Mouse (Mus musculus) right cerebral cortex, adult 2 months (tissue): ENCODE measurements around the gene Zfp846.
"Not testable (repeated sequence)": the region's sequence is repeated elsewhere in the genome, so short reads cannot be mapped to it uniquely, and the experiment has no call there.

Experiments used
- DNase-seq, 2 experiments: peaks; one replicate each; pipeline ENCODE4 v3.0.0; 2021 to 2022; ENCODE audit warnings: low spot score in 2 of 2

Gene Zfp846

DNA sequence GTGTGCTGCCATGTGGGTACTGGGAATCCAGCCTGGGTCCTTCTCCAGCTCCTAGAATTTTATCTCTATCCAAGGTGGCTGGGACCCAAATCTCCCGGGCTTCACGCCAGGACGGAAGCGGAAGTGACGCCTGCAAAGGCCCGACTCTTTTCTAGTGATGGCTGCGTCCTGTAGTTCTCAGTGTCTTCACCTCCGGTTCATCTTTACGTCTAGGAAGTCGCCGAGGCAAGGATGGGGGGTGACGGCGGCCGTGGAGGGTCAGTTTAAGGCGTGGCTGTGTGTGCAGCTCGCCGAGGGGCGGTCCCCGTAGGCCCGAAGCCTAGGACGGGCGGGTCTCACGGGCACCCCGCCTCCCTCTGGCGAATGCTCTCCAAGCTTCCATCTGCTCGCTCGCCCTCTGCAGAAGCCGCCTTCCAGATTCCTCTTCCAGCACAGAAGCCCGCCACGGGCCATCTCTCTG lies at the start of gene Zfp846:
Zfp846 (plus strand) TSS at position 117 of the 460 bp plus-strand sequence.
- DNase-seq, result peak; percentile 100

DNA sequence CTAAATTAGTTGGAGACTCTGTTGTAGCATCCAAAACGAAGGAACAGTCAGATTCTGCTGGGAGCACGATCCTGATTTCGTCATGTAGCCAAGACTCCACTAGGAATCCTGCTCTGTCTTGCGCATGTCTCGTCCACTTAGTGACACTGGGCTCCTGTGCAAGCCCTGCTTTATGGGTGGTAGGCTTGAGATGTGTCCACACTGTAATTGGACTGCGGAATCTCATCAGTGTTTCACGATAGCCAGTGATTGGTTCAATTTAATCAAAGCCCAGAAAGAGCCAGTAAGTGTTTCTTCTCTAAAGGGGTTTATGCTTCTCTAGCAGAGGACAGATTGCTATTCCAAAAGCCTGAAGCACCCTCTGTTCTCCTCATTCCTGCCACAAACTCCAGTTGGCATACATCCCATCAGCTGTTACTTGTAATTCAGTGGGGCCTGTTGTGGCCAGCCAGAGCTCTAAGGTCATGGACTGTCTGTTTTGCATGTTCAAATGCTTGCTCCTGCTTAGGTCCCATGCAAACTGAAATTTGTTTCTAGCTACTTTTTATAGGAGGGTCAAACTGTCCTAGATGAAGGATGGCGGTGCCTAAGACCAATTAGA lies 46.7 kb upstream of the Zfp846 start:
- no peak for DNase-seq

DNA sequence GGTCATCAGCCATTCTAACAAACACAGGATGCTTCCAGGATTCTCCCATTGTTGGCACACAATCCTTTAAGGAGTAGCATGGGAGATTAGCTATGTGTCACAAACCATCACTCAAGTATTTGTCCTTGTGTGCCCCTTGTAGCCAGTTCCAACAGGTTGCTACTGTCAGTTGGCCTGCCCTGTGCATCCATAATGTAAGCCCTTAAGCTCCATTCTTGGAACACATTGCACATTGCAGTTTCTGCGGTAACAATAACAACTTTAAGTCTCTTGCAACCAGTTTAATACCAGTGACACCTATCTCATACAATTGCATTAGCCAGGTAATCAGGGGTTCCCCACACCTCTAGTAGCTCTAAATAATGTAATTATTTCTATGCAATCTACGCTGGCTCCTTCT lies 44.5 kb upstream of the Zfp846 start:
- DNase-seq, result no peak

DNA sequence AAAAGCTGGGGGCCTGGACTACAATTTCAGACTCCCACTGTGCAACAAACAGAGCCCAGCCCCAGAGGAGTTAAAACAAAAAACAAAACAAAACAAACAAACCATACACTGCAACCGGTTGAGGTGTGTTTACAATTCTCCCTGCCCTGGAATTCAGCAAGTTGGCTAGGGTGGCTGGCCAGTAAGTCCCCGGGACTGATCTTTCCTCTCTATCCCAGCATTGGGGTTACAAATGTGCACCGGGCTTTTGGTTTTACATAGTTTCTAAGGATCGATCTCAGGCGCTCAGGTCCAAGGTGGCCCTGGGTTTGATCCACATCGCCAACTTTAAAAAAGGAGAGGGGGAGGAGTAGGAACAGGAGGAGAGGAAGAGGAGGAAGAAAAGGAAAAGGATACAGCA lies 37.6 kb upstream of the Zfp846 start:
- no peak for DNase-seq

DNA sequence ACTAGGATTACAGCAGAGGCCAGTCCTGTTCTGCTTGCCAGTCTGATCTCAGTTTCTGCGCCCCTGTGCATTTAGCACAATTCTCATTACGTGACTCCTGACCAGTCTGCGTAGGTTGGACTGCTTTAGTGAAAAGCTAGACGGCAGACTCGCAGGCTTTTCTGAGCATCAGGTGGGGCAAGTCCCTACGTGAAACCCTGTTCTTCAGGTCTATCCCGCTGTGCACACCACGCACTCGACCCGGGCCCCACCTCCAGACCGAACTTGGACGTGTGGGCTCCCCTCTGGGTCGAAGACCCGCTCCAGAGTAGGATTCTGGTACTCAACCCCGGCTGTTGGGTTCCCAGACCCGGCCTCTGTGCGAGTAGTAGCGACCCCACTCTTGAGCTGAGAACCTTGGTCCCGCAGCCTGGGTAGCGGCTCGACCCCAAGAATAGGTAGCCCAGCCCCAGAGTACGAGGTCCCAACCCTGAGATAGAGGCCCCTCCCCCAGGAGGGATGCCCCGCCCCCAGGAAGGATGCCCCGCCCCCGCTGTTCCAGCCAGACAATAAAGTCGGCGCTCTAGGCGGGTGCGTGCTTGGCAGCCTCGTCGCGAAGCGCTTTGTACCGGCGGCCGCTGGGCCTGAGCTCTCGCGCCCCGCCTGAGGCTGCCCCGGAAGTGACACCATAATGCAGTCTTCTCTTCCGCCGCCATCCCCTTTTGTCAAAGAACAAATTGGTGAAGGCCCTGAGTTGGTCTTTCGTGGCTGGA lies 36.8 kb upstream of the Zfp846 start:
- DNase-seq, result peak; percentile 60 to 62

DNA sequence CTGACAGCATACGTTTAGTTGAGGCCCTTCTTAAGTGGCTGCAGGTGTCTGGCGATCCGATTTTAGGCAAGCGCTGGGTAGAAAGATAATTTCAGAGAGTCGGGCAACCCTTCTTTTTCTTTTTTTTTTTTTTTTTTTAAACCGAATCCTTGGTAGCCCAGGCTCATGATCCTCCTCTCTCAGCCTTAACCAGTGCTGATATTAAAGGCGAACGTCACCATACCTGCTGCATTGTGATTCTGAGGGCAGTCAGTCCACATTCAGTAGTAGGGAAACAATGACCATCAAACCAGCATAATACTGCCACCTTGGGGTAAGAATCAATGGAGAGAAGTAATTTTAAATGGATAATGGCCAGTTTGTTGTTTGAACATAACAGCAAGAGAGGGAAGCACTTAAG lies 35.9 kb upstream of the Zfp846 start:
- no peak for DNase-seq

DNA sequence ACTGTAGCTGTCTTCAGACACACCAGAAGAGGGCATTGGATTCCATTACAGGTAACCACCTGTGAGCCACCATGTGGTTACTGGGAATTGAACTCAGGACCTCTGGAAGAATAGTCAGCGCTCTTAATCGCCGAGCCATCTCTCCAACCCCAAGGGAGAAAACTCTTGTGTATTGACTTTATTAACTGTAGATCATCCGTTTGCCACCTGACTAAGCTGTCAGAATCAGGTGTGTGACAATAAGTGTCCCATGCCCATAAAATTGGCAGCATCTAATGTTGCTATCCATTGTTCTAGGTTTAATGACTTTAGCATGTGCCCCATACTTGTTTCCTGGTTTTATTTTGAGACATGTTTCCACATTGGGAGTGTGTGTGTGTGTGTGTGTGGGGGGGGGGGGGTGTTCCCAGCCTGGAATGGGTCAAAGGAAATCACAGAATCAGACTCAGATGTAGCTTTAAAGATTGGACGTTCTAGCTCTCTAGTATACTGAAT lies 29.3 kb upstream of the Zfp846 start:
- no peak for DNase-seq

DNA sequence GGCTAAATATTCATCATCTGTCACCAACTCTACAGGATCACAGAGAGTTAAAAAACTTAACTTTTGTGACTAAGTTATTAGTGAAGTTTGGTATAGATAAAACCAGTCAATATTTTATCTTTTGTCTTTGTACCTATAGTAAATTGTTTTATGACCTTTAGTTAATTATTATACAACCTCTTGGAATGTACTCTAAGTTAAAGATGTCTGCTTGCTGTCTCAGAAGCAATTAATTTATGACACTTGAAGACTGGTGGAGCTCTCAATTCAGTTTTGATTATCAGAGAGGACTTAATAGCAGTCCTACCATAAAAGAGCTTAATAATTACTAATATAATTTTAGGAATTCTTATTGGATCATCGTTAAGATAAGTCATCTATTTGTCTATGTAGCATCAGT lies 28.4 kb upstream of the Zfp846 start:
- no peak for DNase-seq

DNA sequence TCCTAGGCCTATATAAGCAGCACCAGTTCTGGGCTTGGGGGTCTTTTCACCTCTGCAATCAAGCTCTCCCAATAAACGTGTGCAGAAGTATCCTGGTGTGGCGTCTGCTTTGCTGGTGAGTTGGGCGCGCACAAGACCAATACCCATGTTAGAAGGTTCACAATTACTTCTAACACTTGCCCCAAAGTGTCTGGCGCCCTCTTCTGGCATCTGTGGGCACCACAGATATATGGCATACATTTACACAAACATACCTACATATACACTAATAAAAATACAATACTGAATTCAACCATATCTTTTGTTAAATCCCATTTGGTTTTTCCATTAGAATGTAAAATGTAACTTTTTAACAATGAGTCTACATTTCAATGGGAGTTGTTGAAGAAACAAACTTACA lies 18.9 kb upstream of the Zfp846 start:
- no peak for DNase-seq

DNA sequence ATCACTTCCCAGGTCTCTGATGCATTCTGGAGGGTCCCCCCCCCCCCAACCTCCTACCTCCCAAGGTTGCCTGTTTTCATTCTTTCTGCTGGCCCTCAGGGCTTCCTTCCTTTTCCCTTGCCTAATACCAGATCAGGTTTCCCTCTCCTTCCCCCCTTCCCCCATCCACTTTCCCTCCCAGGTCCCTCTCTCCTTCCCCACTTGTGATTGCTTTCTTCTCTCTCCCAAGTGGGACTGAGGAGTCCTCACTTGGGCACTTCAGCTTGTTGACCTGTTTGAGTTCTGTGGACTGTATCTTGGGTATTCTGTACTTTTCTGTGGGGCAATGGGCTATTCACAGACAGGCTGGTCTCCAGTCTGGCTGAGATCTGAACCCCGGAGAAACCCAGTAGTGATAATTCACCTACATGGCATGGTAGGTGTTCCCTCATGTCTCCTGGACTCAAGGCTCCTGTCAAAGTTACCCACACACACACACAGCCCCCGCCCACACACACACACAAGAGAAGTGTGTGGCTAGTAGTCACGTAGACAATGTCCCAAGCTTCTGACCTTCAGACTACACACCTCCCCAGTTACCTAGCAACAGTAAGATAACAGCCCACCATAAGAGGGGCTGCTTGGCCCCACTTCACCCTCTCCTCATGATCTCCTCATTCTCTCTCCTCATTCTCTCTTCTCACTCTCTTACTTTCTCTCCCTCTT lies 15.6 kb upstream of the Zfp846 start:
- DNase-seq, result not testable (repeated sequence)

DNA sequence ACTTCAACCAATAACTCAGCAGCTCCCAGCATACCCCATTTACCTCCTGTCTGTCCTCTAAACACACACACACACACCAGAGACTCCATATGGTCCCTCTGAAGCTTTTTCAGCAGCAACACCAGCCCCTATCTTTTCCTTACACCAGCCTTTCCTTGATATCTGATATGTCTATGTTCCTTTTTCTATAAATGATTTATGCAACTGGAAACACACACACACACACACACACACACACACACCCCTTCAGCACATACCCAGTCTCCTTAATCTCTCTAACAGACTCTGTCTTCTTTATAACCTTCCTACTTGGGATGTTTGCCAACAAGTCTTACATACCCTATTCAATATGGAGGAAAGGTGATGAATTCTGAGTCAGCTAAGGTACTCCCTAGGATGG lies 10.0 kb upstream of the Zfp846 start:
- DNase-seq, result no peak

DNA sequence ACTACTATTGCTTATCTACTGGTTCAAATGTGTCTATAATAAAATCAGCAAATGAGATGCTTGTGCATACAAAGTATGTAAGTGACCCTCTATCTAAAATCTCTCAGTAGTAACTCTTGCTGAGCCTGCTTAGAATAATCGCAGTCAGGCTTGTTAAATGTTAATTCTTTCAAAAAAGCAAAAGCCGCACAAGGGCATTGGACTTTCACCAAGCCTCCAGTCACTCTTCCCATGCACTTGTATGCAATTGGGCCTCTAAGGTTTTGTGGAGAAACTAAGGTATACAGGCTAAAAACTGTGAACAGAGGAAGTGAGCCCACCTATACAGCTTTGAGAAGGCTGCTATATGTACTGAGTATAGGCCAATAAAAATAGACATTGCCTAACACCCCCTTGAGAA lies 4.5 kb upstream of the Zfp846 start:
- DNase-seq, result no peak

DNA sequence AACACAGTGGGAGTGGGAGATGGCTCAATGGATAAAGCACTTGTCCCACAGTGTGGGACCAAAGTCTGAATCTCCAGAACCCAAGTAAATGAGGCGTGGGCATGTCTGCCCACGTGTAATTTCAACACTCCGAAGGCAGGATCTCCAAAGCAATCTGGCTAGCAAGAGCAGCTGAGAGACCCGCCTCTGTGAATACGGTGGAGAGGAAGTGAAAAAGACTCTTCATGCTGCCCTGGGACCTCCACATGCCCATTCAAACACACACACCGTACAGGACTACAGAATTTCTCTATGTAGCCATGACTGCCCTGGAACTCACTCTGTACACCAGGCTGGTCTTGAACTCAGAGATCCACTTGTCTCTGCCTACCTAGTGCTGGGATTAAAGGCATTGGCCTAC lies 20.2 kb downstream of the Zfp846 start:
- DNase-seq, result no peak

DNA sequence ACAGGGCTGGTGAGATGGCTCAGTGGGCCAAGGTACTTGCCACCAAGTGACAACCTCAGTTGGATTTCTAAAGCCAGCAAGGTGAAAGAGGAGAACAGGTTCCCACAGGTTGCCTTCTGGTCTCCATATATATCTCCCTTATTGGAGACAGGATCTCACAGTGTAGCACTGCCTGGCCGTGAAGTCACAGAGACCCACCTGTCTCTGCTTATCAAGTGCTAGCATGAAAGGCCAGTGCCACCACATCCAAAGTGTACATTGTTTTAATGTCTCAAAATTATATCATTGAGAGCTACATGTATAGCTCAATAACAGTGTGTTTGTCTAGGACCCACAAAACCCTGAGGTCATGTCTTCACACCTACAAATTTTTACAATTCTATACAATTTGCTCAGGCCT lies 25.2 kb downstream of the Zfp846 start:
- DNase-seq, result no peak

DNA sequence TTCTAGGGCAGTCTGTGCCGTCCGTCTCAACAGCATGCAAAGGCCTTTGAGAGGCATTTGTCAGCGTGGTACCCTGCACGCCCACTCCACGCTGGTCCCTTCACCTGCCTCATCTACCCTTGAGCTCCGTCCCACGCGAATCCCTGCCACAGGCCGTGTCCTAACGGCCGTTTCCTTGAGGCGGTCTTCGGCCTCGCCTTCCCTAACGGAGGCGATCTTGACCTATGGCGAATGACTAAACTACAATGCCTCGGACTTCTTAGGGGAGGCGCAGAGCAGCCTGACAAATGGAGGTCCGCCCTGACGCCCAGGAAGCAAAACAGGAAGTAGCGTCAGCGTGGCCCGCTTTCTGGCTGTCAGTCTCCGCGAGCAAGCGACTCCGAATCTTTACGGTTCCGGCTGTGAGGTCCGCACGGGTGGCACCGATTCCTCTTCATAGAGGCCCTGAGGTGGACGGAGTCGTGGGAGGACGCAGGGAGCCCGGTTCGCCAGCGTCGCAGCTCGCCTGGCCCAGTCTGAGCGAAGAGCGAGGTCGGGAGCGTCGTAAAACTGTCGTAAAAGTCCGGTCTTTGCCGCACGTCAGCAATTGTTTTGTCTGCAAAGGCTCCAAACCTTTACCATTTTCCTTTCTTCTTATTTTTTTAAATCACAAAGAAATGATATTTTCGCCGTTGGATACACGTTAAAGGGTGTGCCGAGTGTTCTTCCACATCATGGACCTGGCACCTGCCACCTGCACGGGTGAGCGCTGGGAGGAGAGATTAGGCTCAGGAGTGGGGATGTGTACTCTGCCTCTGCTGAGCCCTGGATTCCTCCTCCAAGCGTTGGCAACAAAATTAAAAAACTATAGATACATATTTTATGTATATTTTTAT lies 26.2 kb downstream of the Zfp846 start:
- peak; percentile 84 to 92 for DNase-seq

DNA sequence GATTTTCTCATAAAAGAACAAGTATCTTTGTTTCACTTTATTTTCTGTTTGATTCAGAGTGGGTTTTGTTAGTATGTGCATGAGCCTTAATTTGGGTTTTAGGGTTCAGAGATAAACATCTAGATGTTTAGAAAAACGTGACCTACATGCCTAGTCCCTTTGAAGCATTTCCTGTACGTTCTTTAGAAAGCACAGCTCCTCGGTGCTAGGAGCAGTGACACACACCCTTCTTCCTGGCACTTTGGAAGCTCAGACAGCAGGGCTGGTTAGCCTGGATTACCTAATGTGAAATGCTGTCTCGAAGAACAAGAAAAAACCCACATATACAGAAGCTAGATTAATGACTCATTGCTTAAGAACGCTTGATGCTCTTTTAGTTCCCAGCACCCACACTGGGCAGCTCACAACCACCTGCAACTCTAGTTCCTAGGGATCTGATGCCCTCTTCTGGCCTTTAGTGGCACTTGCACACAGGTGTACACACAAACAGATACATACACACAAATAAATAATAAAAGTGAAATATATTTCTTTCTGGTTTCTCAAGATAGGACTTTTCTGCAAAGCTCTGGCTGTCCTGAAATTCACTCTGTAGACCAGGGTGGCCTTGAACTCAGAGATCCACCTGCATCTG lies 28.9 kb downstream of the Zfp846 start:
- DNase-seq, result no peak

DNA sequence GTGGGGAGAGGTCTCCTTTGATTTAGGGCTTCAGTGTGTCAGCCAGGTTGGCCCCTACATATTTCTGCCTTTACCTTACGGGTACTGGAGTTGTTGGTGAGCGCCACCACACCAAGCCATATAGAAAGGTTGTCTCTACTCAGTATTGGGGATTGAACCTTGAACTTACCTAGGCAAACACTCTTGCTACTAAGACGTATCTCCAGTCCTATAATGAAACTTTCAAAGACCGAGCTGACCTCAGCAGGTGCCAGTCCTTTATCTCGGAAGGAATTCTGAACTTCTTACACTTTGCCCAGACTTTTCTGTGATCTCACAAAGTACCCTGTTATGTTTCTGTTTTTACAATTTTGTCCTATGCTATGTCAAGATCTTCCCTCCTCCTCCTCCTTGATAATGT lies 30.9 kb downstream of the Zfp846 start:
- no peak for DNase-seq

DNA sequence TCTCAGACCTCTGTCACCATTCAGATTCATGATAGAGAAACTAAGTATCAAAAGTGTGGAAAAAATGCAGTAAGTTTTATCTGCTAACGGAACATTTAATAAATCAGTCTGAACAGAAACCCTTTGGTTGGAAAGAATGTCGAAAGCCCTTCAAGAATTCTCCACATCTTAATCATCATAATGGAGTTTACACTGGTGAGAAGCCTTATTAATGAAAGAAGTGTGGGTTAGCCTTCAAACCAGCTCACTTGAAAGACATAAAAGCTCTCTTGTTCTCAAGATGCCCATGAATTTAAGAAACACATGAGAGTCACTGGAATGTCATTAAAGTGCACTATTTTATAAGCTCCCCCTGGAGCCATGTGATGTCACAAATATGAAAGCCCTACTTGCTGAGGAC lies 35.6 kb downstream of the Zfp846 start:
- no peak for DNase-seq

DNA sequence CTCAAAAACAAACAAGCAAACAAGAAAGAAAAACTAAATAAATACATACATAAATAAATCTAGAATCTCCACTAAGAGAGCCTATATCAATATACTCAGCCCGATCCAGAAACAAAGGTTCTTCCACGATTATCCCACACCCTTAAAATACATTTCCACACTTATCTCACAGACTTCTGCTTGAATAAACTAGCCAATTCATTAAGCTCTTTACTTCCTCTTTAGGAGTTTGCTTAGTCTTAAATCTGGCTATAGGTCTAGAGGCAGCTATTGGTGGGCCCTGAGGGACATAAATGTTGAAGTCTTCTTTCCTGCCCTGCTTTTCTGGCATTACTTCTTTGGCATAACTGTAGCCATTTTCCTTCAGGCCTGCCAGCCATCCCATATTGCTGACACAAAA lies 50.2 kb downstream of the Zfp846 start:
- DNase-seq, result no peak

DNA sequence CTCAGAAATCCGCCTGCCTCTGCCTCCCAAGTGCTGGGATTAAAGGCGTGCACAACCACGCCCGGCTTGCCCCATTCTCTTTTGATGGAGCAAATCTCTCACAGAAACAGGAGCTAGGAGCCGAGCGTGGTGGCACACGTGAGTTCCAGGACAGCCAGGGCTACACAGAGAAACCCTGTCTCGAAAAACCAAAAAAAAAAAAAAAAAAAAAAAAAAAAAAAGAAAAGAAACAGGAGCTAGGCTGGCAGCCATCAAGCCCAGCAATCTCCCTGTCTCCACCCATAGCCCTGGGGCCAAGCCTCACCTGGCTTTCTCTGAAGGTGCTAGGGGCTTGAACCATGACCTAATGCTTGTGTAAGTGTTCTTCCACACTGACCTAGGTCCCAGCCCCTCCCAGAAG lies 54.6 kb downstream of the Zfp846 start:
- not testable (repeated sequence) for DNase-seq

DNA sequence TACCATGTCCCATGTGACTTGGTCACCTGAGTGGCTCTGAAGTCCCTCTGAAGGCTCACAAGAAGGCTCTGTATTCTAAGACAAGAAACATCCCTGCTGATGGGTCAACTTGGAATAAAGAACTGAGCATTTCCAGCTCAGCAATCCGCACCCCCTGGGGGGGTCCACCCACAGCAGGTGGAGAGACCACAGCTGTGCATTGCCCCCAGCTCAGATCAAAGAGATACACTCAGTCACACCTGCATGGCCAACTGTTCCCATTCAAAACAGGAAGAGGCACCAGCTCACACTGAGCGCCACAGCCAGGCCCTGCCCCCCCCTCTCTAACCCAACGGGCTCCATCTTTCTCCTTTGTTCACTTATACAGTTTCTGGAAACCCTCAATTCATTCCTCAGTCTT lies 55.2 kb downstream of the Zfp846 start:
- no peak for DNase-seq
